Mouse (Mus musculus) kidney, embryonic 14.5 days (tissue): ENCODE measurements around the gene Muc13. TPM values are rescaled to one million over a fixed set of nuclear protein-coding genes. Genes with fewer than 3 reads are reported as not detected.

ENCODE experiments used
- ATAC-seq: fragments of 200-750 bp; cut with Nextera tagmentation; 2 replicates; pipeline ENCODE4 v1.8.0; 2017; ENCODE audit warnings: moderate number of reproducible peaks, mild to moderate bottlenecking, moderate TSS enrichment, moderate library complexity; ENCODE audit not compliant: low FRiP score, low TSS enrichment
- H3K27ac ChIP-seq: fragments of 300-500 bp; sonication (generic); 2 replicates; pipeline ENCODE4 v1.5.1; 2014; ENCODE audit warnings: low read depth, mild to moderate bottlenecking, low read length, moderate library complexity, mixed read lengths
- H3K27me3 ChIP-seq: fragments of 300-500 bp; sonication (generic); 2 replicates; pipeline ENCODE4 v1.6.1; 2014; ENCODE audit warnings: mild to moderate bottlenecking, low read length; ENCODE audit not compliant: control insufficient read depth, insufficient read depth
- H3K36me3 ChIP-seq: fragments of 300-500 bp; sonication (generic); 2 replicates; pipeline ENCODE4 v1.6.1; 2014; ENCODE audit warnings: low read length, mixed read lengths; ENCODE audit not compliant: control insufficient read depth, insufficient read depth
- H3K4me1 ChIP-seq: fragments of 300-500 bp; sonication (generic); 2 replicates; pipeline ENCODE4 v1.6.1; 2014; ENCODE audit warnings: low read length, mixed read lengths; ENCODE audit not compliant: control insufficient read depth, insufficient read depth
- H3K4me2 ChIP-seq: fragments of 300-500 bp; sonication (generic); replicated peaks from 2 replicates; pipeline ENCODE4 v1.6.1; 2014; ENCODE audit warnings: low read depth, mild to moderate bottlenecking, low read length
- H3K4me3 ChIP-seq: fragments of 300-500 bp; sonication (generic); 2 replicates; pipeline ENCODE4 v1.5.1; 2014; ENCODE audit warnings: mild to moderate bottlenecking, low read length
- H3K9ac ChIP-seq: fragments of 300-500 bp; sonication (generic); 2 replicates; pipeline ENCODE4 v1.6.1; 2014; ENCODE audit warnings: low read depth, mild to moderate bottlenecking, low read length, moderate library complexity
- H3K9me3 ChIP-seq: fragments of 300-500 bp; sonication (generic); 2 replicates; pipeline ENCODE4 v1.6.1; 2016; ENCODE audit warnings: low read length; ENCODE audit not compliant: control insufficient read depth
- WGBS: fragments of 180-500 bp; shearing (Covaris S2); extraction: QIAGEN DNeasy Blood & Tissue Kit; methylation state at CpG from one replicate; pipeline ENCODE4 v1.1.7; 2014; 5-methylcytosine and 5-hydroxymethylcytosine counted together
- polyA plus RNA-seq: library from polyadenylated mRNA; unstranded; fragments of >200 nt; fragmentation: Nextera tagmentation; extraction: Ambion mirVana; gene quantifications from 2 replicates; pipeline ENCODE4 v1.2.1, GENCODE M21; 2014

Gene Muc13
- polyA plus RNA-seq, 1 experiment from 2014 or later = 0.09 TPM

DNA sequence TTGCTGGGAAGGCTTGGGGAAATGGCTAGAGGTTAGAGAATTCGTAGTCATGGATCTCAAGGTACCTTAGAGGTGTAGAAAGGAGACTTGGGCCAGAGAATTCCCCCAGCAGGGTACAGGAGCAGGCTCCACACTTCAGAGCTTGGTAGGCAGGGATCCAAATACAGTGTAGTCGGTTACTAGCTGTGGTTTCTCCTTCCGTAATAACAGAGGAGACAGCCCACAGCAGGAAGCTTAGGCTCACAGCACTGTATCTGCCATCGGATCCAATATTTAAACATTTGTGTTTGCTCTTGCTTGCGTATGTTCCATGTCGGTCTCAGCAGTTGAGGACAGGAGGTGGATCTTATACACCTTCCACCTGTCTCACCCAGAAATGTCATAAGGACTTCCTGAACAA is 2.0 kb downstream of the Muc13 start:
- Histone ChIP-seq H3K27ac (no peak overlapping the region), H3K9ac (no peak overlapping the region), H3K36me3 (no peaks in the 10 kb centered on the region), H3K4me3 (no peak overlapping the region), H3K27me3 (no peaks in the 10 kb centered on the region), H3K4me1 (no peaks in the 10 kb centered on the region), H3K9me3 (no peaks in the 10 kb centered on the region), H3K4me2 (no peak overlapping the region)
- no peak for ATAC-seq
- 82% methylated on average over 6 of the region's 6 CpGs for WGBS

DNA sequence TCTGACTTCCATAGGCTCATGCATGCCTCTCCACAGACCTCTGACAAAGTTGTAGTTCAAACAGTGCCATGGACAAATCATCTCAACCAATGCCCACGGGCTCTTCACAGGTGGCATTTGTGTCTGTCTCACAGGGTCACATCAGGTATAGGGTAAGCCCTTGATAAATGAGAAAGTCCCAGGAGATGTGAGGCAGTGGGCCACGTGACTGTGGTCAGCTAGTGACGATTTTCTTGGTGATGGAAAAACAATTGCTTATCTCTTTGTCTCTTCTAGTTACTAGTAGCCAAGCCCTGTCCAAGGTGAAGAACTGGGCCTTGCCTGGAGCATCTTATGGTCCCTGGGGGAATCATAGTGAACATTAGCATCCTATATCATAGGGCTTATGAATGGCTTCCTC is 2.9 kb downstream of the Muc13 start:
- Histone ChIP-seq H3K27me3 (no peaks in the 10 kb centered on the region), H3K36me3 (no peaks in the 10 kb centered on the region), H3K27ac (no peak overlapping the region), H3K4me1 (no peaks in the 10 kb centered on the region), H3K9ac (no peak overlapping the region), H3K4me2 (no peak overlapping the region), H3K9me3 (no peaks in the 10 kb centered on the region), H3K4me3 (no peak overlapping the region)
- ATAC-seq = no peak
- 87% methylated on average over 3 of the region's 3 CpGs for WGBS

DNA sequence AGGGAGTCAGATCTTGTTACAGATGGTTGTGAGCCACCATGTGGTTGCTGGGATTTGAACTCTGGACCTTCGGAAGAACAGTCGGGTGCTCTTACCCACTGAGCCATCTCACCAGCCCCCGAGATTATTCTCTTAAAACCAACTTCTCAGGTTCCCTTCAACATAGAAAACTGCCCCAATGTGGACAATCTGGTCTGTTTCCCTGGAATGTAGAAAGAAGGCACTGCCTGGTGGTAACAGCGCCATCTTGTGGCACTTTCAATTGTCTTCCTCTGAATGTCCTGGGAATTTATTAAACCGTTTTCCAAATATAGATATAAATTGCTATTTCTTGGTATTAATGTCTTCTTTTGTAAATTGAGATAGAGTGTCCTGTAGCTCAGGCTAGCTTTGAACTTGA is 4.0 kb downstream of the Muc13 start:
- Histone ChIP-seq H3K9ac (no peak overlapping the region), H3K4me1 (no peaks in the 10 kb centered on the region), H3K27me3 (no peaks in the 10 kb centered on the region), H3K27ac (no peak overlapping the region), H3K4me3 (no peak overlapping the region), H3K4me2 (no peak overlapping the region), H3K36me3 (no peaks in the 10 kb centered on the region), H3K9me3 (no peaks in the 10 kb centered on the region)
- no peak for ATAC-seq
- WGBS = 43% methylated on average over 5 of the region's 5 CpGs

DNA sequence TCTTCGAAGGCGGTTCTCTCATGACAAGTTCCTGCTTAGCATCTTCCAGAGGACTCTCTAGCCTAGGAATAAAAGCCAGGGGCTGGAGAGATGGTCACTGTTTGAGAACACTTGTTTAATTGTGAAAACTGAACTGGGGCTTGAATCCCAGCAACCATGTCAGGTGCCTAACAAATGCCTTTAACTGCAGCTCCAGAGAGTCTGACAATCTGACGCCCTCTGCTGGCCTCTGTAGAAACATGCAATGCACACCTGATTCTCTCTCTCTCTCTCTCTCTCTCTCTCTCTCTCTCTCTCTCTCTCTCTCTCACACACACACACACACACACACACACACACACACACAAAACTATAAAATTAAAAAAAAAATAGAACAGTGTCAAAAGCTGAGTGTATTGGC is 16.2 kb downstream of the Muc13 start:
- Histone ChIP-seq H3K9me3 (no peaks in the 10 kb centered on the region; the same call in 1 of the 2 replicates), H3K9ac (no peak overlapping the region), H3K4me1 (no peaks in the 10 kb centered on the region), H3K4me3 (no peak overlapping the region), H3K4me2 (no peak overlapping the region), H3K27me3 (no peaks in the 10 kb centered on the region), H3K36me3 (no peaks in the 10 kb centered on the region), H3K27ac (no peak overlapping the region)
- ATAC-seq = no peak
- 82% methylated on average over 3 of the region's 3 CpGs for WGBS

DNA sequence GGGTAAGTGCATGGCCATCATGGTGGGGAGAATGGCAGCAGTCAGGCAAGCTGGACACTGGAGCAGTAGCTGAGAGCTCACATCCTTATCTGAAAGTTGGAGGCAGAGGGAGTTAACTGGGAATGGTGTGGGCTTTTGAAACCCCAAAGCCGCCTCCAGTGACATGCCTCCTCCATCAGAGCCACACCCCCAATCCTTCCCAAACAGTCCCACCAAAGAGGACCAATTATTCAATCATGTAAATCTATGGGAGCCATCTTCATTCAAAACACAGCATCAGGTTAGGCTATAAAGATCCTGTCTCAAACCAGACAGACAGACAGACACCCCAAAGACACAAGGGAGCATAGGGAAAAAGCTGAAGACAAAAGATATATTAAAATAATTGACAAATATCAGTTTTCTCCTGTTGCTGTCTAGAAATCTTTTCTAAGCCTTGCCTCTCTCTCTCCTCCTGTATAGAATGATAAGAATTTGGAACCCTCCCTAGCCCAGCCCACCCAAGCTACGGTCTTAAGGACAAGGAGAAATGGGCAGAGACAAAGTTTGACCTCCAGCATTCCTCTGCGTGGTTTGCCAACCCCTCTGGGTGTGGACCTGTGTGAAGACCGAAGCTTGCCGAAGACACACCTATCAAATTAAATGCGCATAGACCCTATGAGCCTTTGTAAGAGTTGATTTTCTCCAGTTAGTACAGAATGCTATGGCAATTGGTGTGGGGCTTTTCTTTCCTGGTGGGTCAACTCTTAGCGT is 24.8 kb downstream of the Muc13 start:
- H3K27ac ChIP-seq = no peak overlapping the region
- H3K9ac ChIP-seq = no peak overlapping the region
- ATAC-seq = no peak

DNA sequence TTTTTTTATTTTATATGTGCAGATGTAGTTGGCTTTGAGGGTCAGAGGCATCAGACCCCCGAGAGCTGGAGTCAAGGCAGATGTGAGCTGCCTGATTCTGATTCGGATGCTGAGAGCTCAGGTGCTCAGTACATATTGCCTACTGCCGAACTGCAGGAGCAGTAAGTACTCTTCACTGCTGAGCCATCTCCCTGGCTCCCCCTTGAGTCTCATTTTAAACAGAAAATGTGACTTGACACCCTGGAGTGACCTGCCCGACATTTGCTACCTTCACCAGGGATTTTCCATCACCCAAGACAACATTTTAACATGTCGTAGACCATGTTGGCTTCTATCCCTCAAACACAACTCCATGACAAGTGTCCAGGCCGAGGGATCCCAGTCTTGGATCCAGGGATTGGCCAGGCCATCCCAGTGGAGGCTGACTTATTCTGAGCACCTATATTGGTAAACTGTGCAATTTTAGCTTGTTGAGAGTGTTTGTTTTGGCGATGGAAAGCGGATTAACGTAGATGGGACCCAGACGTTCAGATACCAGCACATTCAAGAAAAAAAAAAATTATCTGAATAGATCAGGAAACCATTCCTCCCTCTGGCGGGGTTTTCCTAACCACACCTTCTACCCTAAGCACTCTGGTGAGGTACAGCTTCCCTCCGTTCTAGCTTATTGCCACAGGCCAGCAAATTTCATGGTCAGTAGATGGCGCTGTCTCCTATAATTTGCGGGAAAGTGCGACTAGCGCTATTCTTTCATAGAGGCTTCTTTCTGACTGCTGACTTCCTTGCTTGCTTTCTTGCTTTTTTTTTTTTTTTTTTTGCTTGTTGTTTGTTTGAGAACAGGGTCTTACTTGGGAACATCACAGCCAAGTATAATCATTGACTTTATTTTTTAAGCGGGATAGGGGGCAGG is 26.7 kb downstream of the Muc13 start:
- H3K27me3 ChIP-seq = no peaks in the 10 kb centered on the region
- no peaks in the 10 kb centered on the region for H3K36me3 ChIP-seq
- H3K4me3 ChIP-seq = no peak overlapping the region
- no peaks in the 10 kb centered on the region for H3K9me3 ChIP-seq
- no peak overlapping the region for H3K9ac ChIP-seq
- H3K4me1 ChIP-seq = no peaks in the 10 kb centered on the region
- H3K27ac ChIP-seq = no peak overlapping the region
- no peak for ATAC-seq
- 20% methylated on average over 17 of the region's 17 CpGs for WGBS
- no peak overlapping the region for H3K4me2 ChIP-seq

More for the DNA sequence above, 24.8 kb downstream of the Muc13 start:
- H3K27me3 ChIP-seq = no peaks in the 10 kb centered on the region
- H3K9me3 ChIP-seq = no peaks in the 10 kb centered on the region
- no peak overlapping the region for H3K4me3 ChIP-seq
- no peaks in the 10 kb centered on the region for H3K4me1 ChIP-seq
- H3K36me3 ChIP-seq = no peaks in the 10 kb centered on the region
- H3K4me2 ChIP-seq = no peak overlapping the region
- WGBS = 86% methylated on average over 7 of the region's 7 CpGs

DNA sequence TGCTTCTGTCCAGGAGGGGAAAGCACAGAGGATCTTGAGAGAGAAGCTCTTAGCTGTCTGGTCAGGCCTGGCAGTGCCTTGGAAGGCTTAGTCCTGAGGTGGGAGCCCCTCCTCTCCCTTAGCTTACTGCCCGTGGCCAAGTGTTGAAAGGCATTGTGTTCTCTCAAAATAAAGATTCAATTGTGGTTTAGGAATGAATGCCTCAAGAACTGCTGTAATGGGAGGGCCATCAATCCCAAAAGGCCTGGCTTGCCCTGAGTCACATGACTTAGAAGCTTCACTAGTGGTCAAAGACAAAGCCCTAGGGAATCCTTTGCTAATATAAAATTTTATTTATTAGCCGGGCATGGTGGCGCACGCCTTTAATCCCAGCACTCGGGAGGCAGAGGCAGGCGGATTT is 30.8 kb downstream of the Muc13 start:
- H3K4me2 ChIP-seq = no peak overlapping the region
- no peak overlapping the region for H3K9ac ChIP-seq
- H3K27me3 ChIP-seq = no peaks in the 10 kb centered on the region
- WGBS = 86% methylated on average over 6 of the region's 6 CpGs
- H3K4me1 ChIP-seq = no peaks in the 10 kb centered on the region
- no peak overlapping the region for H3K4me3 ChIP-seq
- no peaks in the 10 kb centered on the region for H3K36me3 ChIP-seq
- H3K9me3 ChIP-seq = no peaks in the 10 kb centered on the region
- ATAC-seq = no peak
- H3K27ac ChIP-seq = no peak overlapping the region

DNA sequence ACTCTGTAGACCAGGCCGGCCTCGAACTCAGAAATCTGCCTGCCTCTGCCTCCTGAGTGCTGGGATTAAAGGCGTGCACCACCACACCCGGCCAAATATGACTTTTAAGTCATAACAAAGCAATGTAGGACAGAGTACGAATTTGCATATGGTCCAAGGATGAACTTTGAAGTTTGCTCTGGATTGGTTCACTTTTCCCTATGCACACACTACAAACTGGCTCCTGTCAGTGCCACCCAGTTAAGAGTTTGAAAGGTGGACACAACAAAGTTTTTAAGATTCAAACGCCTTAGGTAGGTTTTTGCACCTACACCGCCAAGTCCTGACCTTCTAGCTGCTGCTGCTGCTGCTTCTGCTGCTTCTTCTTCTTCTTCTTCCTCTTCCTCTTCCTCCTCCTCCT is 34.7 kb downstream of the Muc13 start:
- H3K27me3 ChIP-seq = no peaks in the 10 kb centered on the region
- ATAC-seq = no peak
- no peak overlapping the region for H3K27ac ChIP-seq
- no peaks in the 10 kb centered on the region for H3K9me3 ChIP-seq
- H3K4me1 ChIP-seq = peaks cover 10% of the 10 kb centered on the region; the same call in 1 of the 2 replicates
- H3K4me3 ChIP-seq = no peak overlapping the region
- WGBS = 94% methylated on average over 7 of the region's 7 CpGs
- no peak overlapping the region for H3K4me2 ChIP-seq
- no peaks in the 10 kb centered on the region for H3K36me3 ChIP-seq
- no peak overlapping the region for H3K9ac ChIP-seq

DNA sequence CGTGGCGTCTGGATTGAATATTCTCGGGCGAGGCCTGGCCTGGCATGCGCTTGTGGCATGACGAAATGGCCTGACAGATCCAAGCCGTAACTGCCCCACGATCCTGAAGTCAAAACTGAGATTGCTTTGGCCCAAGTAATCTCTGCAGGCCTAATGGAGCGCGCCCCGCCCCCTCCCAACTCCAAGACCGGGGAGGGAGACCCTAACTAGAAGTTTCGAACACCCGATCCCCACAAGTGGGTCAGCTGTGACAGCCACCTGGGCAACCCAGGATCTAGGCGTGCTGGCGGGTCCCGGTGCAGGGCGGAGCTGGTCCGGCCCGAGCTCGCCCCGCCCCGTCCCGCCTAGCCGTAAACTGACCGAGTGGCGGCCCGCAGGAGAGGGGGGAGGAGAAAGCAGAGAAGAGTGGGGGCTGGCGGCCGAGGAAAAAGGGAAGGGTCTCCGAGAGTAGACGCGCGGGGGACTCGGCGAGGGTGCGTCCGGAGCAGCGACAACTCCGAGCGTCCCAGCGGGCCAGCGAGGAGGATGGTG is 35.5 kb downstream of the Muc13 start, which contains the start of gene Itgb5:
Gene Itgb5 (plus strand): TSS at position 365 of the 531 bp plus-strand sequence.
- peak; percentile 82 for ATAC-seq
- Histone ChIP-seq H3K4me3 (peak within 1 kb of the TSS; percentile 87), H3K27ac (peak within 1 kb of the TSS; percentile 57; the same call in 1 of the 2 replicates), H3K4me2 (peak within 1 kb of the TSS; percentile 96), H3K9me3 (no peaks in the 10 kb centered on the region), H3K36me3 (no peaks in the 10 kb centered on the region), H3K9ac (peak within 1 kb of the TSS; percentile 82), H3K4me1 (peaks cover 19% of the 10 kb centered on the region; the same call in 1 of the 2 replicates), H3K27me3 (no peaks in the 10 kb centered on the region)
- WGBS = under 1% methylated on average over 40 of the region's 43 CpGs
